Mouse (Mus musculus): ENCODE data around the gene Agfg1. TPM values are rescaled to one million over a fixed set of nuclear protein-coding genes. Genes with fewer than 3 reads are reported as not detected.
"Not testable (repeated sequence)": the region's sequence is repeated elsewhere in the genome, so short reads cannot be mapped to it uniquely, and the experiment has no call there.

Gene Agfg1
- total and polyA plus RNA-seq, 3 experiments: 34.1 to 58.6 TPM; not detected in 1

DNA sequence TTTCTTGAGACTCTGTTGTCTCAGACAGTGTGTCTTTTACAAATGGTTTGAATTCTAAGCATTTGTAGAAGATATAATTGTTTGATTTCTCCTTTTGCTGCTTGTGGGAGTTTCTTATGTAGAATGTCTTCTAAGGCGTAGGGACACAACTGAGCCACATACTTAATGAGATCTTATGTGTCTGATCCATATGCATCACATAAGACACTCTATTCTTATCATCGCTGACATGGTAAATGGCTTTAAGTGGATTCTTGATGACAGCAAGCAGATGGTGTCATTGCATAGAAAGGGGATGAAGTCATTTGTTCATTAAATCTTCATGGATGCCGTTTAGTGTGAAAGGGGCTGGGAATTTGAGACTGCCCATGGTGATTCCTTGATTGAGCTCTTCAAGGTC is 66.6 kb downstream of the Agfg1 start:
- Histone ChIP-seq H3K36me3 (ENCODE audit: control insufficient read depth in 1 of 2, insufficient read depth in 2 of 2, low read length in 2 of 2) (0 out of 4 replicates have a peak, but pooled peaks cover 0 to 2% of the 10 kb centered on the region in 2 experiments), H3K9ac (ENCODE audit: control insufficient read depth, low read depth, low read length, poor library complexity, severe bottlenecking) (no peak overlapping the region), H3K79me2 (ENCODE audit: control insufficient read depth, insufficient read depth, low read length, poor library complexity) (no peaks in the 10 kb centered on the region), H3K9me3 (replicated peaks; ENCODE audit: insufficient read depth, low read length) (no peaks in the 10 kb centered on the region), H3K4me1 (ENCODE audit: control insufficient read depth in 1 of 2, insufficient read depth in 2 of 2, low read length in 2 of 2) (no peaks in the 10 kb centered on the region), H3K27me3 (ENCODE audit: control insufficient read depth in 1 of 2, insufficient read depth in 2 of 2, low read length in 2 of 2) (no peaks in the 10 kb centered on the region), H3K4me3 (ENCODE audit: control insufficient read depth in 1 of 2, insufficient read depth in 1 of 2, low read depth in 2 of 2, low read length in 2 of 2) (no peak overlapping the region), H3K27ac (ENCODE audit: control insufficient read depth, low read depth, low read length) (no peak overlapping the region)
- no peak for DNase-seq (ENCODE audit: low read depth, low spot score)
- no peak for TF ChIP-seq SIN3A (IDR thresholded peaks at IDR 0.05; ENCODE audit: low read length)

- DNase-seq (ENCODE audit: low read depth, low spot score): no peak
- Histone ChIP-seq H3K4me3 (ENCODE audit: control insufficient read depth in 1 of 2, insufficient read depth in 1 of 2, low read depth in 2 of 2, low read length in 2 of 2) (no peak within 1 kb of the TSS), H3K36me3 (ENCODE audit: control insufficient read depth in 1 of 2, insufficient read depth in 2 of 2, low read length in 2 of 2) (no peaks in the 10 kb centered on the region), H3K9me3 (replicated peaks; ENCODE audit: insufficient read depth, low read length) (no peaks in the 10 kb centered on the region), H3K4me1 (ENCODE audit: control insufficient read depth in 1 of 2, insufficient read depth in 2 of 2, low read length in 2 of 2) (no peaks in the 10 kb centered on the region), H3K27ac (ENCODE audit: control insufficient read depth, low read depth, low read length) (no peak within 1 kb of the TSS), H3K79me2 (ENCODE audit: control insufficient read depth, insufficient read depth, low read length, poor library complexity) (no peaks in the 10 kb centered on the region), H3K9ac (ENCODE audit: control insufficient read depth, low read depth, low read length, poor library complexity, severe bottlenecking) (no peak within 1 kb of the TSS), H3K27me3 (ENCODE audit: control insufficient read depth in 1 of 2, insufficient read depth in 2 of 2, low read length in 2 of 2) (no peaks in the 10 kb centered on the region)
- no peak for TF ChIP-seq MEF2A (IDR thresholded peaks at IDR 0.05; ENCODE audit: extremely low read depth, insufficient replicate concordance, low read depth, low read length, poor library complexity, severe bottlenecking)
- TF ChIP-seq GABPA (IDR thresholded peaks at IDR 0.05; ENCODE audit: low read depth, low read length): no peak
- no peak for TF ChIP-seq MAX (IDR thresholded peaks at IDR 0.05; ENCODE audit: low read length)
- TF ChIP-seq TCF12 (IDR thresholded peaks at IDR 0.05; ENCODE audit: low read depth, low read length): no peak
- TF ChIP-seq POLR2A (IDR thresholded peaks at IDR 0.05; ENCODE audit: control insufficient read depth in 1 of 2, insufficient read depth in 1 of 2, low read depth in 1 of 2, low read length in 2 of 2, poor library complexity in 1 of 2): no peak
- no peak for TF ChIP-seq CHD1 (IDR thresholded peaks at IDR 0.05; ENCODE audit: low read depth, low read length)
- TF ChIP-seq ZMIZ1 (IDR thresholded peaks at IDR 0.05; ENCODE audit: low read depth, low read length): no peak
- no peak for TF ChIP-seq RCOR1 (IDR thresholded peaks at IDR 0.05; ENCODE audit: low read depth, low read length)
- no peak for TF ChIP-seq MAFK (IDR thresholded peaks at IDR 0.05; ENCODE audit: borderline replicate concordance, low read depth, low read length)
- TF ChIP-seq ZNF384 (IDR thresholded peaks at IDR 0.05; ENCODE audit: low read depth, low read length): no peak
- no peak for TF ChIP-seq CTCF (IDR thresholded peaks at IDR 0.05 in 2 of 3, conservative IDR thresholded peaks at IDR 0.05 in 1 of 3; ENCODE audit: control insufficient read depth in 1 of 3, insufficient read depth in 1 of 3, low read depth in 2 of 3, low read length in 3 of 3, poor library complexity in 1 of 3, severe bottlenecking in 1 of 3)
- no peak for TF ChIP-seq MXI1 (IDR thresholded peaks at IDR 0.05; ENCODE audit: low read depth, low read length)
- TF ChIP-seq POLR2AphosphoS2 (IDR thresholded peaks at IDR 0.05; ENCODE audit: low read length): no peak
- no peak for TF ChIP-seq TBP (IDR thresholded peaks at IDR 0.05; ENCODE audit: low read depth, low read length)
- no peak for TF ChIP-seq TAL1 (IDR thresholded peaks at IDR 0.05; ENCODE audit: low read length)
Observed at GRCm38 (mm10) chr1:82913025-82913424, 73.7 kb downstream of the Agfg1 start, which contains the start of gene A030005L19Rik. TSS of gene A030005L19Rik (plus strand) at chr1:82913325.

- not testable (repeated sequence) for H3K27me3 ChIP-seq (ENCODE audit: control insufficient read depth in 1 of 2, insufficient read depth in 2 of 2, low read length in 2 of 2); H3K9ac ChIP-seq (ENCODE audit: control insufficient read depth, low read depth, low read length, poor library complexity, severe bottlenecking); H3K79me2 ChIP-seq (ENCODE audit: control insufficient read depth, insufficient read depth, low read length, poor library complexity); H3K9me3 ChIP-seq (replicated peaks; ENCODE audit: insufficient read depth, low read length); H3K4me1 ChIP-seq (ENCODE audit: control insufficient read depth in 1 of 2, insufficient read depth in 2 of 2, low read length in 2 of 2); DNase-seq (ENCODE audit: low read depth, low spot score); H3K4me3 ChIP-seq (ENCODE audit: control insufficient read depth in 1 of 2, insufficient read depth in 1 of 2, low read depth in 2 of 2, low read length in 2 of 2); H3K27ac ChIP-seq (ENCODE audit: control insufficient read depth, low read depth, low read length); H3K36me3 ChIP-seq (ENCODE audit: control insufficient read depth in 1 of 2, insufficient read depth in 2 of 2, low read length in 2 of 2)
Observed at GRCm38 (mm10) chr1:82913434-82913833, 74.2 kb downstream of the Agfg1 start.
